Mouse (Mus musculus) brain, embryonic 18.5 days (tissue): ENCODE measurements at regions not wholly inside any gene's neighbourhood (a gene's known extent, or its start where the extent isn't known, plus 50 kb on each side); places are given as distances from the start of the nearest gene placed in this dataset.
"Not testable (repeated sequence)": the region's sequence is repeated elsewhere in the genome, so short reads cannot be mapped to it uniquely, and the experiment has no call there.

ENCODE experiments used
- DNase-seq: peaks from one replicate; pipeline ENCODE4 v3.0.0-alpha.2; 2012; ENCODE audit warnings: low read depth, low spot score

DNA sequence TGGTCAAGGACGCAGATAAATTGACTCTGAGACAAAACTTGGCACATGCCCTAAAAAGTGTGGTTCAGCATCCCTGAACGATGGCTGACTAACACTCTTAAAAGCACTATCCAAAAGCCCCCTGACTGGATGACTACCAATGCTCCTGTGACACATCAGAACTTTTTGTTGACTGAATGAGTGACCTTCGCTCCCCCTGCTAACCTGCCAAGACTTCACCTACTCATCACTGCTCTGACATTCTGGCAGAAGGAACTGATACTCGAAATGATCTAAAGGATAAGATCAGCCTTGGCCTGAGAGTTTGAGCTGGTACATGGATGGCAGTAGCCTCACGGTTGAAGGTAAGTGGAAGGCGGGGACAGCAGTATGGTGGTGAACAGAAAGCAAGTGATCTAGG, 62.4 kb upstream of the Tgm3 start:
- not testable (repeated sequence) for DNase-seq

DNA sequence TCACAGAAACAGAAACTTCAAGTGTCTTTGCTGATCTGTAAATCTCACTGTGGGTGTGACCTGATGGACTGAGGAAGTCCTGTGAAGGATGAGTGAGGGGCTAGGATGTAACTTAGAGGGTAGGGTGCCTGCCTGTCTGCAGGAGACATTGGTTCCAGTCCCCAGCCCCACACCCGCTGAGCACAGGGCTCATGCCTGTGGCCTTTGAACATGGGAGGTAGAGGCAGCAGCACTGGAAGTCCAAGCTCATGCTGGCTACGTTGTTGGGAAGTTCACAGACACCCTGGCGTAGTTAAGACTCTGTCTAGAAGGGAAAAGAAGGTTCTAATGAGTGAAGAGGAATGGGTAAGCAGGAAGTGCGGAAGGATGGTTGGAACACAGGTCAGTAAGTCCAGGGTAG, 59.7 kb upstream of the Tgm3 start:
- DNase-seq = no peak

DNA sequence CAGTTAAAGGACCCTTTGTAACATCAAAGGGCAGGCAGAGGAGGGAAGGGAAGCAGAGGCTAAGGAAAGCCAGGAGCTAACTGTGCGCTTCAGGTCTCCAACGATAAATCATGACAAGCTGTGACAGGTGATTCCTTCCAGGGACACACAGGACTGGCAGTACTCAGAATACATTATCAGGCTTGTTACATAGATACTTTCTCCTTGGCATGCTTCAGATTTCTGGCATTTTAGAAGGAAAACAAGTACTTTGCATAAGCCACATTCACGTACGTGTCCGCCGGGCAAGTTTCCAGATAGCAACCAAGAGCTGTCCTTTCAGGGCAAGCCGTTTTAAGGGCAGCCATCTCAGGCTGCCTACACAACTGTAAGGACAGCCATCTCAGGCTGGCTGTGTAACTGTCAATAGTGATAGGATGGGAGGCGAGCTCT, 56.9 kb upstream of the Tgm3 start:
- DNase-seq = no peak

DNA sequence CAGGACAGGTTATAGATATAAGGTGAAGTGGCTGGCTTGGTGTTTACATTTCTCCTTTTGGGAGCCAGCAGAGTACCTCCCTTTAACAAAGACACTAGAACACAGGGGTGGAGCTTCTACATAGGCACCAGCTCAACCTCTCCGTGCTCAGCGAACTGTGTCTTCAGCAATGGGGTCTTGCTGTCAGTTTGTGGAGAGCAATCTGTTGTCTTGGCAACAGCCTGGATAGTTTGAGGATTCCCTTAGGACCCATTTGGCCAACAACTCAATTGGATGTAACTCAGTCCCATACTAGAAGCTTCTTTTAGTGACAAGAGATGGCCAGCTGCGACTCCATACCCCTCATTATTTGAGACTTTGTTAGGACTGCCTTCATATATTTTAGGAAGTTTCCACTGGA, 54.0 kb upstream of the Tgm3 start:
- no peak for DNase-seq

DNA sequence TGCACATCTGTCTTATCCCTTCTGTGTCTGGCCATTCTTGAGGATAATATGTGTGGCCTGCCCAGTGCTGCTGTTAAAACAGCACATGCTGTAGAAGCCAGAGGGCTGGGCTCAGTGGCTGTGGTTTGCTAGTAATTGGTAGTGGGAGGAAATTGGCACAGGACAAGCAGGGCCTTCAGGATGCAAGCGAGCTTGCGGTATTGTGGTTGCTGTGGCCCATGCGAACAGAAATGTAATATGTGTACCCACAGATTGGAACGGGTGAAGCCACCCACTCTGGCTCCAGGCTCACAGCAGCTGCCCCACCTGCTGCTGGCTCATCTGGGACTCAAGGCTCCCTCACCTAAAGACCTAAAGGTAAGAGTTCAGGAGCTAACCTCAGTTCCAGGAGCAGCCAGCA, 51.8 kb upstream of the Tgm3 start:
- DNase-seq = no peak

DNA sequence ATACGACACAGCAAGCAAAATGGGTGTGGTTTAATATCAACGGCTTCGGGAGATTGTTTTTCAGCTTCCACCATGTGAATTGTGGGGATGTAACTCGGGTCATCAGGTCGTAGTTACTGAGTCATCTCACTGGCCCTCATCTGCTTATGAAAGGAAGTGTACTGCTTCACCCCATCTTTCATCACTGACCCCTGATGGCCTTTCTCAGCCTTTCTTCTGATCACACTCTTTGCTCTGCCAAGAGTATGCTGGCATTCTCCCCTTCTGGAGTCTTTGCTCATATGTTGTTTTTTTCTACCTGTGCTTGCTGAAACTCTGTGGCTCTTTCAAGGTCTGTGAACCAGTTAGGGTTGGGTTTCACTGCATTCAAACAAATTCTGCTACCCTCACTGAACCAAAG, 50.6 kb upstream of the Tgm3 start:
- DNase-seq = no peak
